Mouse (Mus musculus) WW6 (cell line): ENCODE data around the gene Cldn14.

Experiments
- DNase-seq: peaks from one replicate; pipeline ENCODE4 v3.0.0-alpha.2; 2013; ENCODE audit warnings: low read depth, low spot score

The Cldn14 gene

DNA sequence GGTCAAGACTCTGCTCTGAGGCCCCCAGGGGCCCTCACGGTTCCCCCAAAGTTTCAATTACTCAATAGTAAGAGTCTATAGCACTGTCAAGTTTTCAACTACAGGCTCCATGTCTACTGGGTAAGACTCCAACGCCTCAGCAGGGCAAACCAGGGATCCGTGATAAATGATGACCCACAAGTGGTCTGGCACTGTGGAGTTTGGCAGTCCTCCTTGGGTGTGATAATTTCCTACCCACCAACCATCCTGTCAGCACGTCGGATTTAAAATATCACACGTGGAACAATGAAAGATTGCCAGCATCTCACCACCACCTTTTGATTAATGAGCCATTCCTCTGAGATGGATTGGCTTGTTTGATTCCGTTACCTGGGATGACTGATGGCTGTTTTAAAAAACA is 51.7 kb downstream of the Cldn14 start:
- DNase-seq, result no peak

DNA sequence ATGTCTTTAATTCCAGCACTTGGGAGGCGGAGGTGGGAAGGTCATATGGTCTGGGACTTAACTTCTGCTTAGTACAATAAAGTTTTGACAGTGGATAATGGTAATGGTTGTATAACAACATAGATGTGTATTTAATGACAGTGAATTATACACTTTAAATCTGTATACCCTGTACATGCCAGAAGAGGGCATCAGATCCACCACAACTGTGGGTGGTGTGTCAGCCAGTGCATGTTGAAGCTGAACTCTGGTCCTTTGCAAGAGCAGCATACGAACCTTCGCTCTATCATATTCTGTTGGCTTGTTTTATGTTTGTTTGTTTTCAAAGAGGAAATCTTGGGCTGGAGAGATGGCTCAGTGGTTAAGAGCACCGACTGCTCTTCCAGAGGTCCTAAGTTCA is 61.2 kb downstream of the Cldn14 start:
- no peak for DNase-seq

DNA sequence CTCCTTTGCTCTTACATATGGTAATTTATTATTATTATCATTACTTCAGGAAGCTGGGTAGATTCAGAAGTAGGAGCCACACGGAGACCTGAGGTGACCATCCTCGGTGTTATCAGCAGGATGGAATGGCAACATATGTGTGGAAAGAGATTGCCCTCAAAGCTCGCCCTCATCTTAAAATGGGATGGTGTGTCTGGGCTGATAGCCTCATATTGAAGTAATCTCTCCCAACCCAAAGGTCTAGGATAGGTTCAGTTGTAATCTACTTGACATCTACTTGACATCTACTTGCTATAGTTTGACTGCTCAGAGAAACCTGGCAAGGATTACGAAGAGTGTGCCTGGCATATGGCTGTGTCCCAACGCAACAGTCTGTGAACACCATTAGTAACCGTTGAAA is 64.3 kb downstream of the Cldn14 start:
- no peak for DNase-seq

DNA sequence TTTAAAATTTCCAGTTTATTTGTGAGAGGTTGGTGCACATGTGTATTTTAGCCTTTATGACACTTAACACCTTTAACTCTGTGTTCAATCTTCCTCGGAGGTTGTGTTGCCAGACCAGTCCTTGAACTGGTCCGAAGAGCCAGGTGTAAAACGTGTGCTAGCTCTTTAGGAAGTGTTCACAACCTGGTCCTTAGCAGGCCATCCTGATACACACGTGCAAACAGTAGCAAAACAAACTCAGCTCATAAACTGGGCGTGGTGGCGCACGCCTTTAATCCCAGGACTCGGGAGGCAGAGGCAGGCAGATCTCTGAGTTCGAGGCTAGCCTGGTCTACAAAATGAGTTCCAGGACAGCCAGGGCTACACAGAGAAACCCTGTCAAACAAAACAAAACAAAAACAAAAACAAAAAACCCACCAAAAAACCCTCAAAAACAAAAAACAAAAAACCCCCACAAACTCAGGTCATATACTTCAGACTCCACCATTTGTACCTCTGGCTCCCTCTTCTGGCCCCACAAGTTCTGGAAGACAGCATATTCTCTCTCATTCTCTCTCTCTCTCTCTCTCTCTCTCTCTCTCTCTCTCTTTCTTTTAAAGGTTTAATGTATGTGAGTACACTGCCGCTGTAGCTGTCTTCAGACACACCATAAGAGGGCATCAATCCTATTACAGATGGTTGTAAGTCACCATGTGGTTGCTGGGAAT is 65.7 kb downstream of the Cldn14 start:
- no peak for DNase-seq

GRCm38 (mm10) chr16:93941781-93942567 is 66.7 kb downstream of the Cldn14 start:
- DNase-seq, result no peak

- no peak for DNase-seq
Measured at GRCm38 (mm10) chr16:93939961-93940360, 68.7 kb downstream of the Cldn14 start.

DNA sequence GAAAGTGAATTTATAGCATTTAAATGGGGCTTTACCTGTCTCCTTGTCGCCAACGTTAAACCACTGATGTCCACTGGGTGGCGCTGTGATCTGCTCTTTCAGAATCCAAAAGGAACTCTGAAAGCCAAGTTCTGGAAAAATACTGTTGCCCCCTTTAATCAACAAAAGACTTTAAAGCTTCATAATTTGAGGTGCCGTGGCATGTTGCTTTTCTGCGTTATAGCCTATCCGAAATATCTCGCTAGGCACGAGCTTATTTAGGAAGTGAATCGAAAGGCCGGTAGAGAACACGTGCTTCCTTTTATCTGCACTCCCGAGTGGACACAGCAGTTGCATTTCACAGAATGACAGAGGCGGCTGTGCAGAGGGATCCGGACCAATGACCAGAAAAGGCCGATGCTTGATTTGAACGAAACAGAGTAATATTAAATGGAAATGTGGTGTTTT is 70.2 kb downstream of the Cldn14 start:
- no peak for DNase-seq

- no peak for DNase-seq
Measured at GRCm38 (mm10) chr16:93935009-93935408, 73.6 kb downstream of the Cldn14 start.

DNA sequence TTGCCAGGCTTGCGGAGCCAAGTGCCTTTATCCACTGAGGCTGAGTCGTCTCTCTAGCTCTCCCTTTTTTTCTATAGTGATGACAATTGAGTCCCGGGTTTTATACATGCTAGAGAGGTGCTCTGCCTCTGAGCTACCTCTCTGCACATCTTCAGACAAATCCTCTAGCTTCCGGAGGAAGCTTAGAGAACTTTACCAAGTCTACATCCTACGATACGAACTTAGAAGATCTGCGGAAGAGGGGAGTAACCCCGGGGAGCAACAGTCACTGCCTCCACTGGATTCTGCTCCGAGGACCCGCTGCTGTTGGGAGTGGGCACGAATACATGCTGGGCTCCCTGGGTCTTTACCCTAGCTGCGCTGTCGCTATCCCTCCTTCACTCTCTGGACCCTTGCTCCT is 74.0 kb downstream of the Cldn14 start:
- DNase-seq, result no peak

- DNase-seq, result no peak
Measured at GRCm38 (mm10) chr16:93932185-93933168, 76.2 kb downstream of the Cldn14 start.

GRCm38 (mm10) chr16:93929370-93930032 is 79.1 kb downstream of the Cldn14 start:
- no peak for DNase-seq

GRCm38 (mm10) chr16:93925684-93926247 is 82.9 kb downstream of the Cldn14 start:
- no peak for DNase-seq

DNA sequence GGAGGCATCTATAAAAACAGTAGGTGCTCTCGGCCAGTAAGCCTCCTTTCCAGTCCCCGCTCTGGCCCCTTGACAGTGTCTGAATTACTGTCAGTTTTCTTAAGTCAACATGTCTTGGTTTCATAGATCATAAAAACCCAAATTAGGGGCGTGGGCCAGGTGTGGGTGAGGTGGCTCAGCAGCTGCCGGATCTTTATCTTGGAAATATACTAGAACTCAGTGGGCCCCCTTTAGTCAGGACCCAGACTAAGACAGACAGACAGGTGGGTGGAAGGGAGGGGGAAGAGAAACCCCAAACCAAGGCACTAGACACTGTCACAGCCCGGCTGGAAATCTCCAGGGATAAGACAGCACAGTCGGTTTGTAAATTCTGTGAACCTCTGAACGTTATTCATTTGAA is 84.8 kb downstream of the Cldn14 start:
- DNase-seq, result no peak

- DNase-seq, result no peak
Measured at GRCm38 (mm10) chr16:93922835-93923389, 85.7 kb downstream of the Cldn14 start.

- DNase-seq, result no peak
Measured at GRCm38 (mm10) chr16:93920673-93921072, 88.0 kb downstream of the Cldn14 start.

- no peak for DNase-seq
Measured at GRCm38 (mm10) chr16:93919189-93919588, 89.4 kb downstream of the Cldn14 start.

GRCm38 (mm10) chr16:93918679-93919060 is 90.0 kb downstream of the Cldn14 start:
- DNase-seq, result no peak

DNA sequence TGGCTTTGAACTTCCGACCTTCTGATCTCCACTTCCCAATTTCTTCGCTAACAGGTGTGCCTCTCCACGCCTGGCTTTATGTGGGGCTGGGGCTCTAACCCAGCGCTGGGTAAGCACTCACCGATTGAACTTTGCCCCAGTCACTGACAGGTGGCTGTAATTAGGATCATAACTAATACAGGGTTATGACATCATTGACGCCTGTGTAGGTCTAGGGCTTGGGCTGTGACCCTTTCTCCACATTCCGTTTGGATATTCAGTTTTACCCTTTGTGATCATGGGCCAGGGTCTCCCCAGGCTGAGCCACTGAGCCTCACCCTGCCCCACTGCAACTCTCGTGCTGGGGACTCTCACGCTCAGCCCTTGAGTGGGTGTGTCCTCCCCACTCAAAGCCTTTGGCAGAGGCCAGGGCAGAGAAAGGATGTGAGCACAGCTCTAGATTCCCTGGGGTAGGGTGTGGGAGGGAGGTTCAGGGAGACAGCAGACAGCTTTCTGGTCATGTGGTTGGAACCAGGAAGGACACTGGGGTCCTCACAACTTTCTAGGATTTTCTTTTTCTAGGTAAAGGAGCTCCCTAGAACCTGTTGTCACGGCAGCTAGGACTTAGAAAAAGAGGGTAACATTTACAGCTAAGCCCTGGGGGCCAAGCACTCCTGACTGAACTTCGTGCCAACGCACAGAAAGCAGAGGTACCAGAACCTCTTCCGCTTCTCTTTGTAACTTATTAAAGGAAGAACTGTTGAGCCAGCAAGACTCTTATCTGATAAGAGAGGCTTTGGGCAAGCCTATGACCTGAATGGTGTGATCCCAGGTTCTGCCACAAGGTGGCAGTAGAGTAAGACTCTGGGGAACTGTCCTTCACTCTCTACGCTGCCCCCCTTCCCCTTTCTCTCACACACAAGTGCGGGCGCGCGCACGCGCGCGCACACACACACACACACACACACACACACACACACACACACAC is 90.6 kb downstream of the Cldn14 start:
- no peak for DNase-seq

GRCm38 (mm10) chr16:93915338-93915849 is 93.2 kb downstream of the Cldn14 start:
- no peak for DNase-seq
